Mouse (Mus musculus) right cerebral cortex, adult 18-20 months (tissue): ENCODE measurements around the gene Olfr821.
"Not testable (repeated sequence)": the region's sequence is repeated elsewhere in the genome, so short reads cannot be mapped to it uniquely, and the experiment has no call there.

Experiments used
- DNase-seq: peaks from one replicate; pipeline ENCODE4 v3.0.0; 2022; ENCODE audit warnings: mixed read lengths

Gene Olfr821

DNA sequence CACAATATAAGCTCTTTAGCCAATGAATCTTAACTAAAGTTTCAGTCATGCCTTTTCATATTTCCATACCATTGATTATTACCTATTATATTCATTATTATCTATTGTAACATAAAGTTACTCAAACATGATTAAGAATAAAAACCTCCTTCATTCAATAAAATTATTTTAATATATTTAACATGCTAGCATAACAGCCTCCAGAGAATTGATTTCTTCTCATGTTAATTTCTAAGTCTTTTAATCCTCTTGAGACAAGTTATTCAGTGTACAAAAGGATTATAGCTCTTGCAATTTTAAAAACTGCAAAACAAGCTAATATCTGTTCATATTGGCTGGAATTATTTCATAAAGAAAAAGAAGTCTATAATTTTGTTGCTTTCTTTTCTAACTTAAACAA, at the start of gene Olfr821:
Gene Olfr821 (plus strand): TSS at position 301 of the 400 bp plus-strand sequence.
- DNase-seq, result no peak

DNA sequence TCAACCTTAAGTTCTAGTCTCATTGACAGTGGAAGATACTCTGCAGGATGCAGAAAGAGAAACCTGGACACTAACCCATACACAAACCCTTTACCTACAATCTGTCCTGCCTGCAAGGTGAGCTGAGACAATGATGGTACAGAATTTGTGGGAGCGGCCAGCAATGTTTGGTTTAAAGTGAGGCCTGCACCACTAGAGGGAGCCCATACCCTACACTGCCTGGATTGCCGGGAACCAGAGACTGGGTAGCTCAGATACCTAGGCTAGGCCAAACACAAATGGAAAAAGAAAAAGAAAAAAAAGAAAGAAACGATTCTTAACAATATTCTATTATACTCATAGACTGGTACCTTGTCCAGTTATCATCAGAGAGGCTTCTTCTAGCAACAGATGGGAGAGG, 48.3 kb upstream of the Olfr821 start:
- DNase-seq, result not testable (repeated sequence)

DNA sequence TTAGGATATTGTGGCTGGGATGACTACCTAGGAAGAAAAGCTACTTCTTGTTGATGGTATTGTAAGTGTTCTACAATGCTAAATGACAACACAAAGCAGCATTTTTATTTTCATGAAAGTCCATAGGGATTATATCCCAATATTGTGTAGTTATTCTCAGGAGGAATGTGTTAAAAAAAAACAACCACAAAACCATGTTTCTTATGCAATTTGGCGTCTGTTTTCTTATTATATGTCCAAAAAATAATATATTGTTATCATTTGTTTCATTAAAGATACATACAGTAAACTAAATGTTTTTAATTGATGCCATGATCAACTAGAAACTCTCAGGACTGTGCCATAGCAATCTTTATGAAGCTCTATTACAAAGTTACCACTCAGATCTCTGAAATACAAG, 45.2 kb upstream of the Olfr821 start, which contains the start of gene Gm10310:
Gene Gm10310 (minus strand): TSS at position 101 of the 400 bp plus-strand sequence.
- not testable (repeated sequence) for DNase-seq

DNA sequence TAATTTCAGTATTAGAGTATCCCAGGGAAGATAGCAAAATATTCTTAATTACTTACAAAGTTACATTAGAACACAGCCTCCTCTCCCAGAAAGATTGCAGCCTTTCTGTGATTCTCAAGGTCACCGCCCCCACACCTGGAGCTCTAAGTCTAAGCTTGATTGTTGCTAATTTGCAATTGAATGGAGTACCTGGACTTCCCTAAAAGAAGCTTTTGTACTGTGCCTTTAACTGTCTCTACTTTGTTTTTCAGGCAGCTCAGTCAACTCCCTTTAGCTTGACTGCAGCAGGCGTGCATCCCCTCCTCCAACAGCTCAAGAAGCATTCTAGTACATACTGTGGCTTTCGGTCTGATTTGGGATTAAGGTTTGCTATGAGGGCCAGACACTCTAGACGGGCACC, 26.0 kb upstream of the Olfr821 start:
- DNase-seq, result not testable (repeated sequence)

- not testable (repeated sequence) for DNase-seq
These were observed 24.8 kb upstream of the Olfr821 start for GRCm38 (mm10) chr10:130005366-130005765.

DNA sequence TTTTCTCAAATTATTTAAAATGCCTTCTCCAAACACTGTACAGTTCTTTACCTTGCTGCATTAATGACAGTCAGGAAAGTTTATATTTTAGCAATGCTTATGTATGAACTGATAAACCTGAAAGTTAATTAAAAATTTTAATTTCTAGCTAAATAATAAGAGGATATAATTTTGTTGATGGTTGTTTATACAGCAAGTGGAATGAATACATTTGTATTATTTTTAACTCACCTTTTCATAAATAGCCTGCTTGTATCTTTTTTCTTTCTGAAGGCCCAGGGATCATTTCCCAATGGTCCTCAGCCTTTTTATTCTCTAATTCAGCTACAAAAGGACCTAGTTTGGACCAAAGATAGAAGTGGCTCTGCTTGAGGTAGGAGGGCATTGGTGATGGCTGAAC, 17.8 kb upstream of the Olfr821 start, which contains the start of gene Olfr820:
Gene Olfr820 (plus strand): TSS at position 301 of the 400 bp plus-strand sequence.
- DNase-seq, result no peak

DNA sequence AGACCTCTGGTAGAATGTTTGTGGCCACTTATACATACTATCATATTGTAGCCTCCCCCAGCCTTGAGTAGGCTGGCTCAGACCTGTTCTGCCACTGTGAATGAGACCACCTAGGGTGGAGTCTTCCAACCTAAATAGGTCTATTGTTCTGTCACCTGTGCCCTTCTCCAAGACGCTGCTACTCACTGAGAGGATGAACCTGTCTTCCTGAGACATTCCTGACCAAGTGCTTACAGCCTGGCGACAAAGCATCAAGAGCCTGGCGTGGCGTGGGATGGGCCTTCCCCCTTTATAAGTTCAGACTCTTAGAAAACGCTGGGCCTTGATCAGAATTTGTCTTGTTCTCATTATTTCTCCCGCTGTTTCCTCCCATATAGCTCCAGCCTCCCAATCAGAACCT, 6.9 kb downstream of the Olfr821 start:
- no peak for DNase-seq

DNA sequence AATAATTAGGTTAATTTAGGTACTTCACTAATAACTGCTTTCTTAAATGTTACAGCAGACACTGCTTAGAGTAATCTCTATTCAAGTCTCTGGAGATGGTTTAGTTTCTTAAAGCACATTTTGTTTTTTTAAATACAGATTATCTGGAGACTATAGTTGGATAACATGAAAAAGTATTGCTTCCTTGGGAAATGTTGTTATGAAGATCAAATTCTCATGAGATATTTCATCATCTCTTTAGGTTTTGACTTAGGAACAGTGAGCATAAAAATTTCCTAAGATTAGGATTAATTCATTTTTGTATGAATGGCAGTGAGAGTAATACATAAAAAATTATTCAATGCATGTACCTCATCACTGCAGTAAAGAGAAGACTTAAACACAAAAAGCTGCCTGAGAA, 40.8 kb downstream of the Olfr821 start, which contains the start of gene Olfr822:
Gene Olfr822 (plus strand): TSS at position 301 of the 400 bp plus-strand sequence.
- DNase-seq, result no peak
